ENCODE assay signal across 2 mouse cellular contexts in the genomic region with DNA sequence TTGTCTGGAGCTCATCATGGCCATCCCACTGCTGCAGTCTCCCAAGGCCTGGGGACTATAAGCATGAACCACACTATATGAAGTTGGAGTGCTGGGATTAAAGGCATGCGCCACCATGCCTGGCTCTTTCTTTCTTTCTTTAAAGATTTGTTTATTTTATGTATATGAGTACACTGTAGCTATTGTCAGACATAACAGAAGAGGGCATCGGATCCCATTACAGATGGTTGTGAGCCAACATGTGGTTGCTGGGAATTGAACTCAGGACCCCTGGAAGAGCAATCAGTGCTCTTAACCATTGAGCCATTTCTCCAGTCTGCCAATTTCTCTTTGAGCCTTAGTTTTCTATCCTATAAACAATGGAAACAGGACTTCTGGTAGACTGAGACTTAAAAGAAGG. TPM values are rescaled to one million over a fixed set of nuclear protein-coding genes. Genes with fewer than 3 reads are reported as not detected.
"Had no signal": no experiment of that assay in that cellular context is flagged by ENCODE, and none has a peak within 500 bp of the region (broad histone marks: within the 10 kb centered on the region; RNA-seq: fewer than 3 reads in every experiment).

No protein-coding gene starts in this region.

RNA-seq across cellular contexts. Expression of gene Gjd3, which starts 49.0 kb away (rescaled TPM):
- polyA plus RNA-seq: kidney, embryonic 14.5 days; liver, embryonic 15.5 days had no signal
